Mouse (Mus musculus): Measurements from ENCODE around the gene Gm42517.

GRCm38 (mm10) chr5:108389744-108390143 is 22.0 kb upstream of the Gm42517 start:
- TF ChIP-seq POLR2A (IDR thresholded peaks at IDR 0.05; ENCODE audit: low read depth, low read length) = no peak
- TF ChIP-seq CTCF (conservative IDR thresholded peaks at IDR 0.05; ENCODE audit: insufficient read depth, insufficient read length, low read depth, low read length) = no peak
